ENCODE assay signal across 22 mouse cellular contexts in genomic region chr3:143866521-143866920, GRCm38 (mm10).
DNase-seq lines count a peak whose midpoint lies in the region; ATAC-seq and TF ChIP-seq lines count a peak whose summit lies in the region.
"Had no signal": no experiment of that assay in that cellular context is flagged by ENCODE, and none has a peak within 500 bp of the region (broad histone marks: within the 10 kb centered on the region; RNA-seq: fewer than 3 reads in every experiment).

No protein-coding gene starts in this region.

- peak; percentile 60 for DNase-seq in embryo, embryonic 10 days (ENCODE audit: low spot score)
- DNase-seq in embryo, embryonic 11 days = no peak
- peak; percentile 53 for DNase-seq in midbrain, postnatal 0 days (ENCODE audit: low spot score)
- no peak for DNase-seq in midbrain, embryonic 11.5 days (ENCODE audit: low spot score, missing footprints)
- DNase-seq in layer of hippocampus, postnatal 25 days (ENCODE audit: extremely low spot score in 1 of 2, low spot score in 1 of 2) = no peak
- DNase-seq: adrenal gland, postnatal 14 days; cerebellum, adult 9-11 months; gastrocnemius, adult 2 months; kidney, adult 18-20 months; kidney, postnatal 4 days; right cerebral cortex, postnatal 14 days; thymus, adult 2 months; thymus, postnatal 4 days had no signal

- 60% methylated on average over 4 of the region's 4 CpGs for WGBS in midbrain, postnatal 0 days
- WGBS in midbrain, embryonic 11.5 days = 61% methylated on average over 4 of the region's 4 CpGs
- WGBS in hindbrain, embryonic 15.5 days = 52% methylated on average over 4 of the region's 4 CpGs
- WGBS in midbrain, embryonic 16.5 days = 65% methylated on average over 4 of the region's 4 CpGs

- H3K27me3 ChIP-seq in midbrain, postnatal 0 days (ENCODE audit: insufficient read depth, low read length) = no peaks in the 10 kb centered on the region
- no peaks in the 10 kb centered on the region for H3K27me3 ChIP-seq in midbrain, embryonic 11.5 days (ENCODE audit: control insufficient read depth, insufficient read depth, low read length)
- no peaks in the 10 kb centered on the region for H3K27me3 ChIP-seq in hindbrain, embryonic 15.5 days
- no peaks in the 10 kb centered on the region for H3K27me3 ChIP-seq in midbrain, embryonic 16.5 days (ENCODE audit: control insufficient read depth, insufficient read depth, low read depth, low read length)
- H3K27me3 ChIP-seq: midbrain, embryonic 12.5 days; neural tube, embryonic 13.5 days had no signal

- H3K9ac ChIP-seq in midbrain, postnatal 0 days (replicated peaks; ENCODE audit: low read length, poor library complexity, severe bottlenecking) = no peak overlapping the region
- no peak overlapping the region for H3K9ac ChIP-seq in midbrain, embryonic 11.5 days (ENCODE audit: low read length)
- no peak overlapping the region for H3K9ac ChIP-seq in hindbrain, embryonic 15.5 days
- no peak overlapping the region for H3K9ac ChIP-seq in midbrain, embryonic 16.5 days (ENCODE audit: low read depth, low read length)
- H3K9ac ChIP-seq: midbrain, embryonic 12.5 days; neural tube, embryonic 13.5 days had no signal

- H3K27ac ChIP-seq in midbrain, postnatal 0 days (ENCODE audit: low read depth, low read length) = no peak overlapping the region
- no peak overlapping the region for H3K27ac ChIP-seq in midbrain, embryonic 11.5 days (ENCODE audit: low read depth, low read length)
- H3K27ac ChIP-seq in hindbrain, embryonic 15.5 days (replicated peaks) = no peak overlapping the region
- no peak overlapping the region for H3K27ac ChIP-seq in midbrain, embryonic 16.5 days (ENCODE audit: low read length)
- H3K27ac ChIP-seq: forebrain, embryonic 10.5 days; gastrocnemius, adult 2 months; midbrain, embryonic 12.5 days; neural tube, embryonic 13.5 days; stomach, postnatal 0 days had no signal

- H3K4me2 ChIP-seq in midbrain, postnatal 0 days (ENCODE audit: low read depth, low read length, poor library complexity, severe bottlenecking) = no peak overlapping the region
- H3K4me2 ChIP-seq in midbrain, embryonic 11.5 days = no peak overlapping the region
- no peak overlapping the region for H3K4me2 ChIP-seq in hindbrain, embryonic 15.5 days
- no peak overlapping the region for H3K4me2 ChIP-seq in midbrain, embryonic 16.5 days (ENCODE audit: low read length)
- H3K4me2 ChIP-seq: midbrain, embryonic 12.5 days; neural tube, embryonic 13.5 days had no signal

- H3K4me1 ChIP-seq in midbrain, postnatal 0 days (ENCODE audit: insufficient read depth, low read length) = no peaks in the 10 kb centered on the region
- H3K4me1 ChIP-seq in midbrain, embryonic 11.5 days (ENCODE audit: control insufficient read depth, insufficient read depth, low read length) = no peaks in the 10 kb centered on the region
- H3K4me1 ChIP-seq in hindbrain, embryonic 15.5 days (replicated peaks) = peaks cover 6% of the 10 kb centered on the region; the same call in 1 of the 2 replicates
- no peaks in the 10 kb centered on the region for H3K4me1 ChIP-seq in midbrain, embryonic 16.5 days (ENCODE audit: control insufficient read depth, insufficient read depth, low read length)

- no peaks in the 10 kb centered on the region for H3K9me3 ChIP-seq in midbrain, postnatal 0 days (ENCODE audit: low read length)
- no peaks in the 10 kb centered on the region for H3K9me3 ChIP-seq in midbrain, embryonic 11.5 days (ENCODE audit: control insufficient read depth, low read length)
- no peaks in the 10 kb centered on the region for H3K9me3 ChIP-seq in hindbrain, embryonic 15.5 days
- H3K9me3 ChIP-seq in midbrain, embryonic 16.5 days (replicated peaks; ENCODE audit: control insufficient read depth, low read length, poor library complexity, severe bottlenecking) = no peaks in the 10 kb centered on the region
- H3K9me3 ChIP-seq: forebrain, embryonic 10.5 days; midbrain, embryonic 12.5 days; neural tube, embryonic 13.5 days had no signal

- H3K4me3 ChIP-seq in midbrain, postnatal 0 days (ENCODE audit: low read depth, low read length) = no peak overlapping the region
- H3K4me3 ChIP-seq in midbrain, embryonic 11.5 days (ENCODE audit: low read depth, low read length) = no peak overlapping the region
- H3K4me3 ChIP-seq in hindbrain, embryonic 15.5 days = no peak overlapping the region
- H3K4me3 ChIP-seq in midbrain, embryonic 16.5 days (ENCODE audit: low read depth, low read length) = no peak overlapping the region
- H3K4me3 ChIP-seq: forebrain, embryonic 10.5 days; gastrocnemius, adult 2 months; midbrain, embryonic 12.5 days; neural tube, embryonic 13.5 days had no signal

- ATAC-seq in midbrain, postnatal 0 days (ENCODE audit: low FRiP score) = peak; percentile 23; the same call in 1 of the 2 replicates
- ATAC-seq in midbrain, embryonic 11.5 days (ENCODE audit: low FRiP score) = no peak
- peak; percentile 81 for ATAC-seq in hindbrain, embryonic 15.5 days (ENCODE audit: low FRiP score, low read depth)
- no peak for ATAC-seq in midbrain, embryonic 16.5 days
- ATAC-seq: CD4-positive, CD25-positive, alpha-beta regulatory T cell, adult 4 months; inflammation-experienced regulatory T-cells, adult 6 months; lung, postnatal 0 days had no signal

- TF ChIP-seq CTCF in midbrain, postnatal 0 days (IDR thresholded peaks at IDR 0.05) = no peak

- no peaks in the 10 kb centered on the region for H3K36me3 ChIP-seq in midbrain, postnatal 0 days (ENCODE audit: insufficient read depth, low read length)
- H3K36me3 ChIP-seq in midbrain, embryonic 11.5 days (ENCODE audit: control insufficient read depth, insufficient read depth, low read length) = no peaks in the 10 kb centered on the region
- H3K36me3 ChIP-seq in hindbrain, embryonic 15.5 days = no peaks in the 10 kb centered on the region
- H3K36me3 ChIP-seq in midbrain, embryonic 16.5 days (ENCODE audit: control insufficient read depth, insufficient read depth, low read length) = no peaks in the 10 kb centered on the region
- H3K36me3 ChIP-seq: forebrain, embryonic 10.5 days; midbrain, embryonic 12.5 days; neural tube, embryonic 13.5 days had no signal

Comparison
In these comparisons a context has a peak if more than half of its experiments do, and no peak if none do; other contexts are left out.
1. DNase-seq: peak in embryo, embryonic 10 days (single experiment) and midbrain, postnatal 0 days (single experiment); none in embryo, embryonic 11 days (single experiment), midbrain, embryonic 11.5 days (single experiment) and layer of hippocampus, postnatal 25 days (0 of 2).
2. ATAC-seq: peak in midbrain, postnatal 0 days (single experiment) and hindbrain, embryonic 15.5 days (single experiment); none in midbrain, embryonic 11.5 days (single experiment) and midbrain, embryonic 16.5 days (single experiment).